Mouse (Mus musculus) left cerebral cortex, postnatal 25 days (tissue): ENCODE results near the gene Foxa3. TPM values are rescaled to one million over a fixed set of nuclear protein-coding genes. Genes with fewer than 3 reads are reported as not detected.

Experiments used
- DNase-seq, 2 experiments: peaks; one replicate each; pipeline ENCODE4 v3.0.0; 2022; ENCODE audit warnings: low spot score in 2 of 2, mixed read lengths in 1 of 2
- intact Hi-C: fragments of 180-260 bp; cut with DNase I; formaldehyde crosslinking; loops from one replicate; pipeline ENCODE4 v1.15.1; 2025
- total RNA-seq, 2 experiments: library from RNA; stranded (reverse); gene quantifications; 2 replicates each; pipeline ENCODE4 v1.2.3; 2021

Gene Foxa3
- total RNA-seq, 2 experiments from 2014 or later, result not detected

GRCm38 (mm10) chr7:19029084-19029653, 5.8 kb upstream of the Foxa3 start:
- intact Hi-C loops, result no loop called here
- peak in 1 of 2 experiments; percentile 42 for DNase-seq

GRCm38 (mm10) chr7:19028067-19028466, 4.7 kb upstream of the Foxa3 start:
- DNase-seq, result no peak
- intact Hi-C loops, result no loop called here

GRCm38 (mm10) chr7:19024581-19025255, 1.4 kb upstream of the Foxa3 start:
- intact Hi-C loops, result no loop called here
- peak in 1 of 2 experiments; percentile 19 for DNase-seq

- peak; percentile 95 to 97 for DNase-seq
- intact Hi-C loops, result no loop called here
Measured at GRCm38 (mm10) chr7:19024096-19024506, 763 bp upstream of the Foxa3 start, which contains the start of gene Sympk. Sympk (plus strand) TSS chr7:19024377.

GRCm38 (mm10) chr7:19022189-19022958, 964 bp downstream of the Foxa3 start:
- intact Hi-C loops, result loop anchor here (2.0 kb wide), 1 partner anchor 16 kb away; no protein-coding TSS in a partner anchor
- DNase-seq, result no peak

GRCm38 (mm10) chr7:19021048-19021447, 2.3 kb downstream of the Foxa3 start:
- intact Hi-C loops, result no loop called here
- no peak for DNase-seq

GRCm38 (mm10) chr7:19017909-19018308, 5.4 kb downstream of the Foxa3 start:
- no peak for DNase-seq
- intact Hi-C loops, result no loop called here

- intact Hi-C loops, result no loop called here
- no peak for DNase-seq
Measured at GRCm38 (mm10) chr7:19016042-19016441, 7.3 kb downstream of the Foxa3 start.

- intact Hi-C loops, result no loop called here
Measured at GRCm38 (mm10) chr7:19014452-19014851, 8.9 kb downstream of the Foxa3 start.

GRCm38 (mm10) chr7:19012882-19013281, 10.5 kb downstream of the Foxa3 start:
- no peak for DNase-seq
- intact Hi-C loops, result no loop called here

More at GRCm38 (mm10) chr7:19014452-19014851, 8.9 kb downstream of the Foxa3 start:
- DNase-seq, result no peak

GRCm38 (mm10) chr7:19012025-19012621, 11.2 kb downstream of the Foxa3 start:
- intact Hi-C loops, result no loop called here

GRCm38 (mm10) chr7:19010581-19010980, 12.8 kb downstream of the Foxa3 start:
- intact Hi-C loops, result no loop called here
- DNase-seq, result no peak

More at GRCm38 (mm10) chr7:19012025-19012621, 11.2 kb downstream of the Foxa3 start:
- no peak for DNase-seq

GRCm38 (mm10) chr7:19007026-19007977, 16.0 kb downstream of the Foxa3 start:
- intact Hi-C loops, result loop anchor here (2.0 kb wide), 1 partner anchor 15 kb away; the partner anchor contains the start of gene Foxa3
- DNase-seq, result no peak

- DNase-seq, result peak; percentile 81 to 92
- intact Hi-C loops, result loop anchor here (2.0 kb wide), 1 partner anchor 16 kb away; the partner anchor contains the start of gene Foxa3
Measured at GRCm38 (mm10) chr7:19006476-19006875, 16.9 kb downstream of the Foxa3 start.

- DNase-seq, result no peak
- intact Hi-C loops, result loop anchor here (2.0 kb wide), 1 partner anchor 17 kb away; the partner anchor contains the start of gene Foxa3
Measured at GRCm38 (mm10) chr7:19005417-19006121, 17.8 kb downstream of the Foxa3 start.

GRCm38 (mm10) chr7:19004631-19005079, 18.7 kb downstream of the Foxa3 start:
- no peak for DNase-seq
- intact Hi-C loops, result no loop called here

GRCm38 (mm10) chr7:19003902-19004630, 19.3 kb downstream of the Foxa3 start, which contains the start of gene Irf2bp1:
Irf2bp1 (plus strand) TSS chr7:19004044.
- peak; percentile 94 to 96 for DNase-seq
- intact Hi-C loops, result no loop called here
